In genomic region chr7:80631993-80632392, GRCm38 (mm10) we compare ENCODE assay signal across 13 mouse cellular contexts.
"Had no signal": no experiment of that assay in that cellular context is flagged by ENCODE, and none has a peak within 500 bp of the region (broad histone marks: within the 10 kb centered on the region; RNA-seq: fewer than 3 reads in every experiment).

No protein-coding gene starts in this region.

- H3K9me3 ChIP-seq: liver, embryonic 12.5 days; megakaryocyte, embryonic 14.5 days; midbrain, embryonic 15.5 days; neural tube, embryonic 12.5 days; stomach, embryonic 15.5 days had no signal

- H3K36me3 ChIP-seq: liver, embryonic 12.5 days; neural tube, embryonic 12.5 days; stomach, embryonic 15.5 days had no signal

- H3K4me2 ChIP-seq: liver, embryonic 12.5 days; lung, embryonic 14.5 days; midbrain, embryonic 11.5 days; midbrain, embryonic 15.5 days; neural tube, embryonic 12.5 days; stomach, embryonic 15.5 days had no signal

- H3K27ac ChIP-seq: liver, embryonic 12.5 days; macrophage; midbrain, embryonic 15.5 days; neural tube, embryonic 12.5 days; stomach, embryonic 15.5 days had no signal

- H3K4me3 ChIP-seq: liver, embryonic 12.5 days; midbrain, embryonic 15.5 days; neural tube, embryonic 12.5 days; stomach, embryonic 15.5 days had no signal

- H3K27me3 ChIP-seq: liver, embryonic 12.5 days; megakaryocyte, embryonic 14.5 days; midbrain, embryonic 15.5 days; neural tube, embryonic 12.5 days; stomach, embryonic 15.5 days had no signal

- DNase-seq: kidney, adult 18-20 months; kidney, postnatal 36 days; left cerebral cortex, postnatal 4 days; lung, embryonic 14.5 days; lung, postnatal 14 days; right cerebral cortex, postnatal 14 days had no signal

- ATAC-seq: liver, embryonic 12.5 days; midbrain, embryonic 15.5 days had no signal

- H3K9ac ChIP-seq: liver, embryonic 12.5 days; lung, embryonic 14.5 days; midbrain, embryonic 15.5 days; neural tube, embryonic 12.5 days; stomach, embryonic 15.5 days had no signal
